Mouse (Mus musculus) kidney, postnatal 0 days (tissue): Measurements from ENCODE around the gene Ninj2. TPM values are rescaled to one million over a fixed set of nuclear protein-coding genes. Genes with fewer than 3 reads are reported as not detected.

Source experiments
- ATAC-seq: fragments of 200-750 bp; cut with Nextera tagmentation; replicated peaks from 2 replicates; pipeline ENCODE4 v1.8.0; 2017; ENCODE audit warnings: low read depth, moderate number of reproducible peaks, moderate TSS enrichment, moderate library complexity; ENCODE audit not compliant: low FRiP score
- DNase-seq: peaks from one replicate; pipeline ENCODE4 v3.0.0-alpha.2; 2016; ENCODE audit warnings: low spot score
- H3K27ac ChIP-seq: fragments of 300-500 bp; sonication (generic); 2 replicates; pipeline ENCODE4 v1.5.1; 2014; ENCODE audit warnings: mild to moderate bottlenecking
- H3K27me3 ChIP-seq: fragments of 300-500 bp; sonication (generic); 2 replicates; pipeline ENCODE4 v1.6.1; 2014; ENCODE audit warnings: low read length, mixed read lengths; ENCODE audit not compliant: insufficient read depth
- H3K36me3 ChIP-seq: fragments of 300-500 bp; sonication (generic); 2 replicates; pipeline ENCODE4 v1.6.1; 2014; ENCODE audit warnings: low read length, mixed read lengths; ENCODE audit not compliant: insufficient read depth
- H3K4me1 ChIP-seq: fragments of 300-500 bp; sonication (generic); replicated peaks from 2 replicates; pipeline ENCODE4 v1.6.1; 2014; ENCODE audit warnings: antibody characterized with exemption, low read length, mixed read lengths; ENCODE audit not compliant: insufficient read depth
- H3K4me2 ChIP-seq: fragments of 300-500 bp; sonication (generic); 2 replicates; pipeline ENCODE4 v1.6.1; 2014; ENCODE audit warnings: mild to moderate bottlenecking, low read length, moderate library complexity, mixed read lengths
- H3K4me3 ChIP-seq: fragments of 300-500 bp; sonication (generic); replicated peaks from 2 replicates; pipeline ENCODE4 v1.5.1; 2014; ENCODE audit warnings: low read depth, low read length
- H3K9ac ChIP-seq: fragments of 300-500 bp; sonication (generic); 2 replicates; pipeline ENCODE4 v1.6.1; 2014; ENCODE audit warnings: low read depth, low read length
- H3K9me3 ChIP-seq: fragments of 300-500 bp; sonication (generic); replicated peaks from 2 replicates; pipeline ENCODE4 v1.6.1; 2016; ENCODE audit warnings: low read length, inconsistent platforms, mixed read lengths
- CTCF ChIP-seq: IDR thresholded peaks from 2 replicates; pipeline ENCODE4 v1.5.1; 2016; ENCODE audit warnings: antibody characterized with exemption, low read depth, mild to moderate bottlenecking, moderate library complexity
- WGBS: fragments of 180-500 bp; shearing (Covaris S2); extraction: QIAGEN DNeasy Blood & Tissue Kit; methylation state at CpG from one replicate; pipeline ENCODE4 v1.1.7; 2014; 5-methylcytosine and 5-hydroxymethylcytosine counted together
- polyA plus RNA-seq: library from polyadenylated mRNA; unstranded; fragments of >200 nt; fragmentation: Nextera tagmentation; extraction: Ambion mirVana; gene quantifications from 2 replicates; pipeline ENCODE4 v1.2.1, GENCODE M21; 2015

Ninj2 gene
- polyA plus RNA-seq, 1 experiment from 2014 or later = not detected

DNA sequence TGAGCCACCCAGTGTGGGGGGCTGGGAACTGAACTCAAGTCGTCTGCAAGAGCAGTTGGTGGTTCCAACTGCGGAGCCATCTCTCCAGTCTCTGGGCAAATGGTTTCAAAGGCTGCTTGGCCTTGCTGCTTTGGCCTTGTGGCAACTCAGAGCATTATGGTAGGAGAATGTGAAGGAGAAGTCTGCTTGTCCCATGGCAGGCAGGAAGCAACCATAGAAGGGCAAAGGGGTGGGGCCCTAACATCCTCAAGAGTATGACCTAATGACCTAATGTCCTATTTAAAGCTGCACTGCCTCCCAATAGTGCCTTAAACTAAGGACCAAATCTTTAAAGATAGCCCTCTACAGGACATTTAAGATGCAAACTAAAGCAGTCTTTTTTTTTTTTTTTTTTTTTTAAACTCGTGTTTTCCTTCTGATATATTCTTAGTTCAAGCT lies 58.5 kb downstream of the Ninj2 start:
- Histone ChIP-seq H3K4me3 (no peak overlapping the region), H3K9ac (no peak overlapping the region), H3K4me2 (no peak overlapping the region), H3K9me3 (no peaks in the 10 kb centered on the region), H3K36me3 (no peaks in the 10 kb centered on the region), H3K27me3 (no peaks in the 10 kb centered on the region), H3K27ac (no peak overlapping the region), H3K4me1 (no peaks in the 10 kb centered on the region)
- DNase-seq (peak; percentile 34), ATAC-seq (no peak)
- TF ChIP-seq CTCF = no peak
- WGBS = 63% methylated on average over 3 of the region's 3 CpGs

DNA sequence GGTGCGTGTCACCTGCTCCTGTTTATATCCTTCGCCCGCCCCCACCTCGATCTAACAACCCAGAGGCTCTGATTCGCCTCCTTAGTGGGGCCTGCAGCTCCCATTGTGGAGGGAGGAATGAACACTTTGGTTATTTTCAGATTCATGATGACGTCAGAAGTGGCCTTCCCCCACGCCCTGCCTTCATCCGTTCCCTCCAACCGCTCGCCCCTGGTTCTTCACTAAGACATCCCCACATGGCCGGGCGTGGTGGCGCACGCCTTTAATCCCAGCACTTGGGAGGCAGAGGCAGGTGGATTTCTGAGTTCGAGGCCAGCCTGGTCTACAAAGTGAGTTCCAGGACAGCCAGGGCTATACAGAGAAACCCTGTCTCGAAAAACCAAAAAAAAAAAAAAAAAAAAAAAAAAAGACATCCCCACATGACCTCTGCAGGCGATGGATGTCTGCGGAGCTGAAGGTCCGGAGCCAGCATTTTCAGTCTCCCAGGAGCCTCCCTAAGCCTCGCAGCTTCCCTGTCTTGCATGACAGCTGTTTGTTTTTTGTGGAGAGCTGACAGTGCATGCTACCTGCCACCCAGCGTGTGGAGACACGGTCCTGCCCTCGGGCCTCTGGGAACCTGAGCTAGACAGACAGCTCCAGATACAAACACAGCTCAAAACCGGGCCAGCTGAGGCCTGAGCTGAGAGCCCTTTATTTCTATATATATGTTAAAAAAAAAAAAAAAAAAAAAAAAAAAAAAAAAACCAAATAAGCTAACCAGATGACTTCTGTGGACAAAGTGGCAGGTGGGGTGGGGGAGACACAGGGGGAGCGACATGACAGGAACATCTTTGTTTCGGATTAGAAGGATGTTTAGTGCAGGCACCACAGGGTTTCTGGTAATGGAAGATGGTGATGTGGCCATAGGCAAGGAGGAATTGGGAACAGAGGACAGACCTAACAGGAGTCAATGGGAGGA lies 59.9 kb downstream of the Ninj2 start:
- WGBS = 78% methylated on average over 25 of the region's 26 CpGs
- H3K9ac ChIP-seq = no peak overlapping the region
- ATAC-seq (no peak), DNase-seq (no peak)
- H3K4me3 ChIP-seq = no peak overlapping the region
- no peak overlapping the region for H3K27ac ChIP-seq
- no peaks in the 10 kb centered on the region for H3K36me3 ChIP-seq
- TF ChIP-seq CTCF = no peak
- no peaks in the 10 kb centered on the region for H3K9me3 ChIP-seq
- H3K4me1 ChIP-seq = no peaks in the 10 kb centered on the region
- H3K27me3 ChIP-seq = no peaks in the 10 kb centered on the region
- no peak overlapping the region for H3K4me2 ChIP-seq

DNA sequence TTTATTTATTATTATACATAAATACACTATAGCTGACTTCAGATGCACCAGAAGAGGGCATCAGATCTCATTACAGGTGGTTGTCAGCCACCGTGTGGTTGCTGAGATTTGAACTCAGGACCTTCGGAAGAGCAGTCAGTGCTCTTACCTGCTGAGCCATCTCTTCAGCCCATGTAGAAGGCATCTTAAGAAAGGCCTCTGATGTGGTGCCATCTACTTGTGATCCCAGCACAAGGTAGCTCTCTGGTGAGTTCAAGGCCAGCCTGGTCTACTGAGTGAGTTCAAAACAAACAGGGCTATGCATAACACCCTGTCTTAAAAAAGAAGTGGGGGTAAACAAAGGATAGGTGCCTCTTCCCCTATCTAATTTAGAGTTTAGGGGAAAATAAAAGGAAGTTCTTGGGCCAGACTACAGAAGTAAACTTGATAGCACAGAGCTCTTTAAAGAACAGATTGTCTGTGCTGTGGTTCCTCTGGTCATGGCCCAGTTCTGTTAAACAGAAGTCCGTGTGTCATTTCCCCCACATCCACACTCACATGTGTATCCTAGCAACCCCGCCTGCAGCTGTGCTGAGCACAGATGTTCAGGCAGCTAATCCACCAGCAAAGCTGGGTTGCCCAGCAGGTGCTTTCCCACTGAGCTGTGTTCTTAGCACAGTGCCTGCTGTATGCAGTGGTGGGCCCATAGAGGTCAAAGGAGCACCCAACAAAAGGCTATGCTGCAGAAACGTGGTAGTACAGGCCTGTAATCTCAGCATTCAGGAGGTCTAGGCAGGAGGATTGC lies 61.6 kb downstream of the Ninj2 start:
- Histone ChIP-seq H3K27ac (no peak overlapping the region), H3K4me3 (no peak overlapping the region), H3K9me3 (no peaks in the 10 kb centered on the region), H3K4me2 (no peak overlapping the region), H3K9ac (no peak overlapping the region), H3K4me1 (0 out of 2 replicates have a peak, but pooled peaks cover 8% of the 10 kb centered on the region), H3K27me3 (no peaks in the 10 kb centered on the region), H3K36me3 (no peaks in the 10 kb centered on the region)
- 72% methylated on average over 5 of the region's 5 CpGs for WGBS
- TF ChIP-seq CTCF = no peak
- DNase-seq = no peak
- ATAC-seq = no peak

DNA sequence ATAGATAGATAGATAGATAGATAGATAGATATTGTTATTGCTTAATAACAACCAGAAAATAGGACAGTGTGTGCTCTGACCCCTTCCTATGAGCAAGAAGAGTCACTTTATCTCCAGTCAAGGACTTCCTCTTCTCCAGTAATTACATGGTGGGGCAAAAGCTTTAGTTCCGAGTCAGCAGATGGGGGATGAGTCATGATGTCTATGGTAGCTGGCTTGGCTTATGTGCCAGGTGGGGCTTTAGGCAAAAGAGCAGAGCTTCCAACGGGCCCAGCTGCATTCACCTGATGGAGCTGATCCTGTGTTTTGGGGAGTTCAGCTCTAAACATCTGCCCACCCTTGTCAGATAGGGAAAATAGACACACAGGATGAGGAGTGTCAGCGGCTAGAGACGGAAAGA lies 62.4 kb downstream of the Ninj2 start:
- DNase-seq = no peak
- Histone ChIP-seq H3K27me3 (no peaks in the 10 kb centered on the region), H3K4me3 (no peak overlapping the region), H3K4me1 (0 out of 2 replicates have a peak, but pooled peaks cover 8% of the 10 kb centered on the region), H3K36me3 (no peaks in the 10 kb centered on the region), H3K9ac (no peak overlapping the region), H3K4me2 (no peak overlapping the region), H3K27ac (no peak overlapping the region), H3K9me3 (no peaks in the 10 kb centered on the region)
- no peak for ATAC-seq
- TF ChIP-seq CTCF = no peak
- WGBS = 83% methylated on average over 4 of the region's 4 CpGs

DNA sequence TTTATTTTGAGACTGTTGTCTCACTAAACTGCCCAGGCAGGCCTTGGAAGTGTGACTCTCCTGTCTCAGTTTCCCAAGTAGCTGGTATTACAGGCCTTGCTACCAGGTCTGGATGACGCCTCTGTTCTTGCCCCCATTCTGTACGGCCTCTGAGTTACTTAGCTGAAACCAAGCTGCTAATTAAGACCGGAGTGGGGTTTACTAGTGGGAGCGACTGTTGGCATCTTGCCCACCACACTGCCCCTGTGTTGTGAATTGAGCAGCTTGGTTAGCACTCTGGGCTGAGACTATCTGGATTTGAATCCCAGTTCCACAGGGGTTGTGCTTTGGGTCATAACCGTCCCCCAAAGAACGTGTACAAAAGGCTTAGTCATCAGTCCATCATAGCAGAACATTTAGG lies 64.3 kb downstream of the Ninj2 start:
- H3K4me2 ChIP-seq = no peak overlapping the region
- ATAC-seq = no peak
- no peaks in the 10 kb centered on the region for H3K9me3 ChIP-seq
- TF ChIP-seq CTCF = no peak
- no peak for DNase-seq
- H3K9ac ChIP-seq = no peak overlapping the region
- WGBS = 65% methylated on average over 6 of the region's 6 CpGs
- H3K36me3 ChIP-seq = no peaks in the 10 kb centered on the region
- 0 out of 2 replicates have a peak, but pooled peaks cover 8% of the 10 kb centered on the region for H3K4me1 ChIP-seq
- H3K4me3 ChIP-seq = no peak overlapping the region
- H3K27me3 ChIP-seq = no peaks in the 10 kb centered on the region
- no peak overlapping the region for H3K27ac ChIP-seq
